Mouse (Mus musculus): Measurements from ENCODE around the gene Rcn1. TPM values are rescaled to one million over a fixed set of nuclear protein-coding genes. Genes with fewer than 3 reads are reported as not detected.

Rcn1 gene
- total RNA-seq, 2 experiments from 2014 or later: 21.5 to 23.6 TPM

DNA sequence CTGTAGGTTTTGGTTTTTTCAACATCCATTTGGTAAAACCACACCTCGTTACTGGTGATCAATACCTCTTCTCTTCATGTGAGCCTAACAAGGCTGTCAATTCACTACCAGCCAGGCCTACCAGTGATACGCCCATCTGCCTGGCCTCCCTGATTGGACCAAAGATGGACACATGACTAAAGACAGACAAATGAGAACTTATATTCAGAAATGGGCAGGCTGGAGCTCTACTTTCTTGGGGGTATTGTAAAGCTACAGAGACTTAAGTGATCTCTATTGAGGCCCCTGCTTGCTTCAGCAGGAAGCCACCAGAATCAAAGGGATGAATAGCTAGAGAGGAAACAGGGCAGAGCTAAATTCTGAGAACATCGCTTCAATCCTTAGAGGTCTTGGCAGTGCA, 41.1 kb downstream of the Rcn1 start:
- intact Hi-C loops (cut with DNase I): no loop called here
- DNase-seq: no peak

GRCm38 (mm10) chr2:105356791-105357190, 42.3 kb downstream of the Rcn1 start:
- intact Hi-C loops (cut with DNase I): no loop called here
- DNase-seq: no peak

DNA sequence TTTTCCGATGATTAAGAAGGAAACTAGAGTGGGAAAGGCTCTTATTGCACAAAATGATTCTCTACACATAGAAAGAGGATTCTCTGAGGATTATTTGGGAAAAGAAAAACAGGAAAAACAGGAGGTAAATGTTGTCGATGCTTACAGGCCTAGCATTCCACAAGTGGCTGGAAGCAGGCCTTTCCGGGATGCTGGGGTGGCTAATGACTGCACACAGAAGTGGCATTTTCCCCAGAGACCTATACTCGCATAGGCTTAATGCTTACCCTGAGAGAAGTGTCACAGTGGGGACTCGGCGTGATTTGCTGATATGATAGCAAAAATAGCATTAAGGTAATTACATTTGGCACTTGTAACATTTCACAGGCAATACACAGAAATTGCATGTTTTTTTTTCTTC, 50.2 kb downstream of the Rcn1 start:
- intact Hi-C loops (cut with DNase I): no loop called here
- no peak for DNase-seq

DNA sequence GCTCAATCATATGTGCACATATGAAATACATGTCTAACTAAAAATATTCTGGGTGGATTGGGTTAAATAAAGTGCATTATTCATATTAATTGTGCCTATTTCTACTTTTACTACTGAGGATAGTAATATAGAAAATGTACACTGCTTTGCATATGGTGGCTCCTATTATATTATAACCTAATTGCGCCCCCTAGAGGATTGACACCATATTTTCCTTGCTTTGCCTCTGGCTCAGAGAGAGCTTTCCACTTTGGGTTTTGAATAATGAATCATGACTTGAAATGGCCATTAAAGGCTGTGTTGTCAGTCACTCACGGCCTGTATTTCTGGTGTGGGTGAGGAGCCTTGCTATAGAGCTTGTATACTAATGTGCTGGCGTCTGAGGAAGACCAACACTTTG, 59.1 kb downstream of the Rcn1 start:
- DNase-seq: no peak
- intact Hi-C loops (cut with DNase I): loop anchor here (5.0 to 10.0 kb wide), 2 partner anchors 742 to 855 kb away; no protein-coding TSS in a partner anchor

GRCm38 (mm10) chr2:105337171-105337875, 61.8 kb downstream of the Rcn1 start:
- intact Hi-C loops (cut with DNase I): loop anchor here (5.0 to 10.0 kb wide), 2 partner anchors 745 to 857 kb away; no protein-coding TSS in a partner anchor
- no peak for DNase-seq

DNA sequence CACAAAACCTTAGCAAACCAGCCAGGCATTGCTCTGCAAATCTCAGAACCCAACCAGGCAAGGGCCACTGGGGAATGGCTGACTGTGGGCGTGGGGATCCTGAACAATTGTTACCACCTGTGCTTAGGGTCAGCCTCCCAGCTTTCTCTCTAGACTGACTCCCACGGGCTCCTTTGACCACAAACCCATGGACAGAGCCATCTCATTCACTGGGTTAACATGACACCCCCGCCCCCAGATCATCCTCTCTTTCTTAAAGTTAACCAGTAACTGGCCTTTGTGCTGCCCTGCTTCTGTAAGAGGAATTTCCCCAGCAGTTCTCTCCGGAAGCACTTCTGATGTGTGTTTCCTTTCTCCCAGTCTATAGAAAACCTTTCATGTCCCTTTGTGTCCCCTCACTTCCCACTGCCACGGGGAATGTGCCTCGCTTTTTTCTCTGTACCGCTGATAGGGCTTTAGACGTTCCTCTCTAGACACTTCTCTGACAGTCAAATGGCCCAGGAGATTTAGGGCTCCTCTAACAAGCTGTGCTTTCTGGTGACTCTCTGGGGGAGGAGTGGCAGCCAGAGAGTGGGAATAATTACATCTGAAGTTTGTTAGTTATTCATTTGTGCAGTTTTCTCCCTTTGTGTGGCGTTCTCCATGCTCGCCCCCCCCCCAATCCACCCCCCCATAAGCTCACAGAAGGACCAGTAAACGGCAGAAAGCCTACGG, 62.6 kb downstream of the Rcn1 start:
- no peak for DNase-seq
- intact Hi-C loops (cut with DNase I): loop anchor here (5.0 to 10.0 kb wide), 2 partner anchors 746 to 858 kb away; no protein-coding TSS in a partner anchor

Other genes with a start within 250 kb of the Rcn1 start
- 1 to 10 TPM; 1.3 to 2.4 TPM for gene Them7, start 175.0 kb downstream of the Rcn1 start, total RNA-seq (2021)

Measured in heart, postnatal 36 days (tissue).